Mouse (Mus musculus) fat pad, adult 2 months (tissue): ENCODE measurements around the gene Asb4.

ENCODE experiments used
- DNase-seq: peaks from one replicate; pipeline ENCODE4 v3.0.0-alpha.2; 2011; ENCODE audit warnings: low read depth, low spot score; ENCODE audit errors: extremely low read depth

Gene Asb4

DNA sequence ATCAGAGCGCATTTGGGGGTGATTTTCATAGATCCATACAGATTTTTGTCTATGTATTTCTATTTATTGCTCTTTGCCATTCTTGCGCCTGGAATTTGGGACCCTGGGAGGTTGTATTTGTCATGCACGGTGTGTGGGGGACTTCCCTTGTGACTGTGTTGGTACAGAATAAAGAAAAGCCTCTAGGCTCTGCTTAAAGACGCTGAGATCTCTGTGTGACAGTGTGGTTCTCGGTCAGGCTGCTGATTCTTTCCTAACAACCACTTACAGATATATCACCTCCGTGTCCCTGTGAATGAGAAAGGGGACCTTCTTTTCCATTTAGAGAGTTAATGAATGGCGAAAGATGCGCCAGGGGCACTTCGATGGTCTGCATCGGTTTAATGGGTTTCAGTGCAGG, 7.8 kb downstream of the Asb4 start:
- DNase-seq, result no peak

DNA sequence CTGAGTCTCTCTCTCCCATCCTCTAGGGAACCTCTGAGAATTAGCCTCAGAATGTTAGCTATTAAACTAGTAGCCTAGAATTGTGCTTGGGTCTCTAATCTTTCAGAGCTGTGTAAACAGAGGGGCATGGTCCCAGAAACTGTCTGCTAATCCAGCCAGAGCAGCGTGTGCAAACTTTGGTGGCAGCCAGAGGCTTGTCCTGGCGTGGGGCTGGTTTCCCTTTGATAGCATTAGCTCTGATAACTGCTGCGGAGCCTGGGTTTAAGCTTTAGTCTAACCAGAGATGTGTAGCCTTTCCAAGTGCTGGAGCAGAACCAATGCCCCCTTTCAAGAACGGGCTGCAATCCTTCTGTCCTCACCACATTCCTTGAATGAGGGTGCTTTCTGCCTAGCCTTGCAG, 11.8 kb downstream of the Asb4 start:
- no peak for DNase-seq

DNA sequence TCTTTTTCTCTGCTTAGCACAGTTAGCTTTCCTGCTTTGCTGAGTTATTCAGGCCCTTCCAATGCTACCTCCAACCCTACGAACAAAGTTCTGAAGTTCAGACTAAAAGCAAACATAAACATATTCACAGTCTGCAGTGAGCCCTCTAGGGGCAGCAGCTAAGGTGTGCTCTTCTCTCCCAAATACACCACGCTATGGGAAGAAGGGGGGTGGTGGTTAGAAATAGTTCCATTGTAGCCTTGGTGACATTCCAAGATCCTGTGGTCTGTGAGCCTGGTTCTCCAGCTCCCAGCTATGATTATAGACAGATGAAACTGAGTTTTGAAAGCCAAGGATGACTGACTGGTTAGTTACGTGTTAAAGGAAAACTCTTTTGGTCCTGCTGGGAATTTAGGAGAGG, 13.6 kb downstream of the Asb4 start:
- DNase-seq, result no peak

DNA sequence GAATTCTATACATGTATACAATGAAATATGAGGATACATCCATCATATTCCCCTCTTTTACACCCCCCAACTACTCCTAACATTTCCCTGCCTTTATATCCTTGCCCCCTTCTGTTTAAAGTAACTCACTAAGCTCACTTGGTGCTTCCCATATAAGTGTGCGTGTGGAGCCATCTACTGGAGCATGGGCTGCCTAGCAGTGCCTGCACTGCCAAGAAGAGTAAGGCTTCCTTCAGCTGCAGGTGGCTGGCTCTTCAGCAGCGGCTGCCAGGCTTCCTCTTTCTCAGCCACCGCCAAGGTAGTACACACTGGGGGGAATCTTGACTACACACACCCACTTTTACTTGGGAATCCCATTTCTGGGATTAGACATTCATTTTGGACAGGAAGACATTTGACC, 18.2 kb downstream of the Asb4 start:
- no peak for DNase-seq

DNA sequence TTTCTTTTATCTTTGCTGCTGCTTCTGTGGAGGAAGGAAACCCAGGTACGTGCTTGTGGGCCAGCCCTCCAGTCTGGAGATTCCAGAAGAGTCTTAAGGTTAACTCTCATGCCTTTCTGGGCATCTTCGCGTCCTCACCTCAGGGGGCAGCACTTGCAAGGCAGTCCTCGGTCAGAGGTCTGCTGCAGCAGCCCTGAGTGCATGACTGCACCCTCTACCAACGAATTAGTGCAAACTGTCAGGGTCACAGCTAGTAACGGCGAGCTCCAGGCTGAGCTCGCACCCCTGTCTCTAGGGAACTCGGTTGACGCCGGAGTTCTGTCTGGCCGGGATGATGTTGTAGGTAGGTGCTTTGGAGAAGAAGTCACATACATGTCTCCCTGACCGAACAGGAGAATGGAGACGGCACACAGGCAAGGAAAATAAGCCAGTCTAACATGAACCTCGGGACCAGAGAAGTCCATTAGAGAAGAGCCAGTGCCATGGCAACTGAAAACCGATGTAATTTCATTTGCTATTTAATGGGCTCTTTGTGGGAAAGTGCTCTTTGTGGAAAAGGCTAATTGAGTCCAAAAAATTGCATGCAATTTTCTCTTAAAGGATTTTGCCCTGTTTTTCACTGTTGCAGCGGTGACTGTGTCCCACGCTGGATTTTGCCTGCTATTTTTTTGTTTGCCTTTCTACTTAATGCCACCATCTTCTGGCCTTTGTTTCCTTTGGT, 20.1 kb downstream of the Asb4 start:
- DNase-seq, result no peak

DNA sequence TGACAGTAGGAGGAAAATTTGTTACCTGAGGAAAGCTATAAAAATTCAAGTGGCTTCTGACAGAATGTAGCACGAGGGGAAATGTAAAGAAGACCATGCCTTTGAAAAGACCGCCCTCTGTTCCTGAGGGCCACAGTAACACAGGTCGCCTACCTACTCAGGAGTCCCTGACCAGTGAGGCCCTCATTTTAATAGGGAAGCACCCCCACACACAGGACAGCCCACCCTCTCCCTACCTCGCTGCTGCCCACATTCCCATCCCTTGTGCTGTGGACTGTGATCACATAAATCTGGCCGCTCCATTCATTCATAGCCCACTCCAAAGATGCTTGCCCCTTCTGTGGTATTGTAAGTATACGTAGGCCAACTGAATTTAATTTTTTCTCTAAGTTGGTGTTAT, 20.8 kb downstream of the Asb4 start:
- DNase-seq, result no peak

DNA sequence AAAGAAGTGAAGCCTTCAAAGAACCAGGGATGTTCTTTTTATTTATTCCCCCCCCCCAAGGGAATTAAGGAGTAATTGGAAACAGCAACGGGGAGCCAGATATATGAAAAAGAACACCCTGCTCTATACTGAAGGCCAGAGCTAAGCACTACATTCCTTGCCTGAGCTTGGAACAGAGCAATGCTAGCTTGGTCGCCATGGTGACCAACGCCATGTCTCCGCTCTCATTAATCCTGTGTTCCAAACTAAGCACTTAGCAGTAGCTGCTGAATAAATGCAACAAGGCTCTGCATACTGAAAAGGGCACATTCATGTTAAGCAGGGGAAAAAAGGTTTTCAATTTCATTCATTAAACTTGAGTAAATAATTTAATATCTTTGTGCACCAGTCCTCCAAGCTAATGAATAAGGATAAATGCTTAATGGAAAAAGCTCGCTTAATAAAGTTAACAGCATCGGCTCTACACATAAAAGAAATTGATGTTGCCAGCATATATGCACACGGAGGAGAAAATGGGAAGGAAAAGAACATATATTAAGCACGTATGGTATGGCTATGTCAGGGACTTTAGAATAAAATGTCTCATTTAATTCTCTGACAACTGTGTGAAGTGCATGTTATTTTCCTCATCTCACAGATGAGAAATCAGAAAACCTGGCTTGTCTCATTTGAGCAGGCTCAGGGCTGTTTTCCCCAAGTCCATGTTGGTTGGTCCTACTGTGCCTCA, 25.4 kb downstream of the Asb4 start:
- DNase-seq, result no peak

DNA sequence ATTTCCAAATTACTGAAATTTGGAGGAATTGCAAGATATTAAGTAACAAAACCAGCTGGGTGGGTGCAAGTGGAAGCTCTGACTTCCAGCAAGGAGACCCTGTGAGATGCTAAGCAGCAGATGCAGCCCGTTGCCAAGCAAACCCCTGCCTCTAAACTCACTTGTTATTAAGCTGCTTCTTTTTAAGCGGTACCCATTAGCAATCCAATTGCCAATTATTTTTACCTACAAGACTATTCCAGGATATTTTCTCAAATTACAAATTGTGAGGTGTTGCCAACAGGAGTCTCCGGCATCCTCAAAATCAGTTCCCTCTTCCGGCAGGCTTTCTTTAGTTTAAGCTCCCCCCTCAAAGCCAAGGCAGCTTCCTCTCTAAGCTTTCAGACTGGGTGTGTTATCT, 26.5 kb downstream of the Asb4 start:
- DNase-seq, result no peak

DNA sequence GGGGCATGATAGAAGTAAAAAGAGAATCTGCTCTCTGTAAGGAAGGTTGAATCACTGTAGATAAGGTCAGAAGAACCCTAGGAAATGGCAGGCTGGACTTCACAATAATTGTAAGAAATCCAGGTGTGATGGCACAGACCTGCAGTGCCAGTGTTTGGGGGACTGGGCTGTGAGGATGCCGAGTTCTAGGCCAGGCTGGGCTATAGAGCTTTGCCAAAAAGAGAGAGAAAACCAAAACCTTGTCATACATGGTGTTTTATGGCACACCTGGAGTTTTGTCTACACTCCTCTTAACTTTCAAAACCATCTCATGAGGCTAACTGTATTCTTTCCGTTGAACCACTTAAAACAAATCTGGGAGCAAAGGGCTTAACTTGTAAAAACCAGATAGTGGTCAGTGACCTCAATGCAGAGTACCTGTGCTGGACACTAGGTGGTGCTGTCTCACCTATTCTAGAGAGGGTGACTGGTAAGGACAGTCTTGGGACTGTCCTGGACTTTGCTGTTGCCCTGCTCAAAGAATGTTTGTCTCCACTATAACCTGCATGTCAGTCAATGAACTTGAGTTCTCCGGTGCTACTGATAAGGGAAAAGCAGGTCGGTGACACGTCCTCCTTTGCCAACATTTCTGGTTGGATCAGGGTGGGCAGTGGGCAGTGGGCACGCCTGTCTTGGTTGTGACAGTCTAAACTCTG, 27.7 kb downstream of the Asb4 start:
- DNase-seq, result no peak

DNA sequence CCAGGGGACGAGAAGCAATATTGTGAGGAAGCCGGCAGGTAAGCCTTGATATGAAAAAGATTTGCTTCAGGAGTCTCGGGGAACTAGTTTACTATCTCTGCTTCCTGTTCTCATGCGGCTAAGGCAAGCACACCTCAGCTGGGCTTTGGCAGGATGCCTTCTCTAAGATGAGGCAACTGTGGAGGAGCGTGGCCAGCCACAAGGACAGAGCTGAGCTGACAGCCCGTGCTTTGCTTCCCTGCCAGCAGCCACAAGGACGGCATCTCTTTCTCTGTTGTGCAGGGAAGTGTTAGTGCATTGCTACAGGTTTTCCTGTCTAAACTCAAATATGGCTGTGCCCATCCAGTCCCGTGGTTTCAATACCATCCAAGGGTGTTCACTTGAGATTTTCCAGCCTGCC, 30.1 kb downstream of the Asb4 start:
- peak; percentile 31 for DNase-seq

DNA sequence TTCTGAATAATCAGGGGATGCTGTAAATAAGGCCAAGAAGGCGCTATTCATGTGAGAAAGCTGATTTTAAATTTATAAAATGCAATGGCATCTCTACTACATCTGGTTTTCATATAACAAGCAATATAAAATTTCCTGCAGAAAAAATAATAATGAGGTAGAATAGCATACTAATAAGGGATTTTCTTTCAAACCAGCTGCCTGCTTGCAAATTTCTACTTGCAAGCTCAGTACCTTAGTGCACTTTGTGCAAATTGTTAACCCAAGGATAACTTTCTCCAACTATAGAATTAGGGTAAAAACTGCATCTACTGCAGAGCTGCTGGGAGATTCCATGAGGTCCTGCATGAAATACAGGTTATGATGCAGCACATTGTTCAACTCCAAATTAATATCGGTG, 38.3 kb downstream of the Asb4 start:
- no peak for DNase-seq

DNA sequence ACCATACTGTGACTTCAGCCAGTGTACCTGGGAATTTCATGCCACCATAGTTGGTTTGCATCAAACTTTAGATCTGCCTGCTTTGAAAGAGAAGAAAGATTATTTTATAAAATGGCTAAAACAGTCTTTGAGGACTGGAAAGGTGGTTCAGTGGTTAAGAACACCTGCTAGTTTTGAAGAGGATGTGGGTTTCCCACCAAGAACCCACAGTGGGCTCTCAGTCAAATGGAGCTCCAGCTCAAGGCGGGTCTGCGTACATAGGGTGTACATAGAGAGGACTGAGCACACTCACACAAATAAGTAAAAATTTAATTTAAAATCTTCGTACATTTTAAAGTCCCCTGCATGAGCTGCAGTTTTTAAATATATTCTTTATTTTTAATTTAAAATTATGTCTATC, 39.2 kb downstream of the Asb4 start:
- no peak for DNase-seq

DNA sequence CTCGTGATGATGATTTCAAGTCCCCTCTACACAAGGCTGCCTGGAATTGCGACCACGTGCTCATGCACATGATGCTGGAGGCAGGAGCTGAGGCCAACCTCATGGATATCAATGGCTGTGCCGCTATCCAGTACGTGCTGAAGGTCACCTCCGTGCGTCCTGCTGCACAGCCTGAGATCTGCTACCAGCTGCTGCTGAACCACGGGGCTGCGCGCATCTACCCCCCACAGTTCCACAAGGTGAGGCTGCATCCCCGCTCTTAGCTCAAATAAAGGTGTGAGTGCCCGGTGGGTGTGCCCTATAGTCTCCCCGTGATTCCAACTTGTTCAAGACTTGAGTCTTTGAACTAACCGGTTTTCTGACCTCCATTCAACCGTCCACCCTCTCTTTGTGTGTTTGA, 40.4 kb downstream of the Asb4 start:
- DNase-seq, result no peak

DNA sequence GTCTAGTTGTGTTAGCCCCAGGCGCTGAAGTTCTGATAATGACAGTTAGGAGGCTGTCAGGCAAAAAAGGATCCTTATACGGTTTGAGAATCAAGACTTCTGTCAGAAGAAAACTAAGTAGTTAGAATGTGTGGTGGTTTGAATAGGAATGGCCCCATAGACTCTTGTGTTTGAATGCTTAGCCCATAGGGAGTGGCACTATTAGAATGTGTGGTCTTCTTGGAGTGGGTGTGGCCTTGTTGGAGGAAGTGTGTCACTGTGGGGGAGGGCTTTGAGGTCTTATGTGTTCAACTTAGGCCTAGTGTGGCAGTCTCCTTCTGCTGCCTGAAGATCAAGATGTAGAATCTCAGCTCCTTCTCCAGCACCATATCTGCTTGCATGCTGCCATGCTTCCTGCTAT, 43.8 kb downstream of the Asb4 start:
- no peak for DNase-seq

DNA sequence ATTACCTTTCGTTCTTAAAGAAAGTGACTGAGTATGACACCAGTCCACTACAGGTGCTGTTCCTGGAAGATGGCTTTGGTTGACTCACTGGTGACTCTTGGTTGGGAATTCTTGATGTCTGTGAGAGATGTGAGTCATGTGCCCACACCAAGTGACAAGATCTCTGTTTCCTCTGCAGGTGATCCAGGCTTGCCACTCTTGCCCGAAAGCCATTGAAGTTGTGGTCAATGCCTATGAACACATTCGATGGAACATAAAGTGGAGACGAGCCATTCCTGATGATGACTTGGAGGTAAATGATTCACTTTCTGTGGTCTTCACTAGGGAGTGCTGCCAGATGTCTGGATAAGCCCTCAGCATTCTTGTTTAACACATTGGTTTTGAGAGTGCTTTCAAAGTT, 46.4 kb downstream of the Asb4 start:
- no peak for DNase-seq

DNA sequence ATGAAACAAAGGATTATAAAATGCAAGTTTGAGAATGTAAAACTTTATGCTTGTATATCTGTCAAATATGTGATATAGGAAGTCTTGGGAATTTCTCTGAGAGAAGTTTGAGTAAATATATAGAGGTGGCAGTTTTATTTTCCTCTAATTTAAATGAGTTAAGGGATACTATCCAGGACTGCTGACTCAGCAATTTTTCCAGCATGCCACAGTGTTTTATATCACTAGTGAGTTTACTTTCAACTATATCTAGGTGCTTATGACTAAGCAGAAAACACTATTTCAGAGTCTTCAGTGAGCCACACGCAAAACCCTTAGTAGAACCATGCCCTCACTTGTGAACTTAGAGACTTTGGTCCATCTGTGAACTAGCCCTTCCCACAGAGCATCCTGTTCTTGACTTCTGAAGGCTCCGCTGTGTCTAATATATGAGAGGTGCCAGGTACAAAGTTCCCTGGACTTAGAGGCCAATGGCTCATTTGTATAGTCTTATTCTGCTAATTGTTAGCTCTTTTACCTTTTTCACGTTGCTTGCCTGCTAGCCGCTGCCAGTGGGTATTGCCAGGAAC, 46.9 kb downstream of the Asb4 start:
- no peak for DNase-seq

DNA sequence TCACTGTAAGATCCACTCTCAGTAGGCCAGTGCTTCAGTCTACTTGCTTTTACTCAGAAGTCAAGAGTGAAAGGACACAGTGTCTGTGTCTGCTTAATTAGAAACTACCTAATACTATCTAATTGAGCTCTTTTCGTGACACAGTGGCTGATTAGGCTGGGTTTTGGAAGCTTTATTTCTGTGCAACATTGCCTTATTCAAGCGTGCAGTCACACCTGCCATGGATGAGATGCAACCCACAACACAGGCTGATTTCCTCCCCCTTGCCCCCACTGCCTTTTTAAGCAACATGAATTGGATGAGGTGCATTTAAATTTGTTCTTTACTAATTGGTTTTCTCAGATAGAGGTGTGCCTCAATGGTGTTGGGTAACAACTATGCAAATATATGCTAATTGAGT, 50.7 kb downstream of the Asb4 start:
- DNase-seq, result no peak

DNA sequence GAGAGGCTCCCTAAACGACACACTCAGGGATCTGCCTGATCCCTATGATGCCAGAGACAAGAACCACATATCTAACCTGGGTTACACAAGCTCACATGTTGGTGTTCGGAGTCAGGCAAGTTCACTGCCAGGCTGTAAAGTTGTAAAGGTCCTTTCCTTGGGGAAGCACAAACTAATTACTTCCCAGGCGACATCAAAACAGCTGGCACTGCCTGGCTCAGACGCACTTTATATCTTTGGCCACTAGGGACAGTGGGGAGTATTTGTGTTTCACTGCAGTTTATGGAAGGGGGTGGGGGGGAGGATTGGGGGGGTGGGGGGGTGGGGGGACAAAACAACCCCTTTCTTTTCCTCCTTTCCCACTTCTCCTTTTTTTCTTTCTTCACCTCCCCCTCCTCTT, 54.6 kb downstream of the Asb4 start:
- DNase-seq, result no peak

DNA sequence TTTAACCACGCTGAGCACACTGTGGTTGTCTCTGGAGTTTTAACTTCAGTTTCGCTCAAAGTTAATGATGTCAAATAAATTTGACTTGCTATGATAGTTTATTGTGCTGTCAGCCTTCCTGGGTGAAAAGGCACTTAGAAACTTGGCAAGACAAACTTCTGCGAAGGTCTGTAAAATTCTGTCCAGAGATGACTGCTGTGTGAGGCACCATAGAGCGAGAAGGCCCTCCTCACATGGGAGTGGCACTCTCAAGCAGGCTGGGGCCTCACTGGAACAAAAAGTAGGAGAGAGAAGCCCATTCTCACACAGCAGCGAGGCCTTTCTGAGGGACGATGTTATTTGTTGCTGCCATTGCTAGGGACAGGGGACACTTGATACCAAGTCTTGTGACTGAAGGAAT, 58.0 kb downstream of the Asb4 start:
- DNase-seq, result no peak

DNA sequence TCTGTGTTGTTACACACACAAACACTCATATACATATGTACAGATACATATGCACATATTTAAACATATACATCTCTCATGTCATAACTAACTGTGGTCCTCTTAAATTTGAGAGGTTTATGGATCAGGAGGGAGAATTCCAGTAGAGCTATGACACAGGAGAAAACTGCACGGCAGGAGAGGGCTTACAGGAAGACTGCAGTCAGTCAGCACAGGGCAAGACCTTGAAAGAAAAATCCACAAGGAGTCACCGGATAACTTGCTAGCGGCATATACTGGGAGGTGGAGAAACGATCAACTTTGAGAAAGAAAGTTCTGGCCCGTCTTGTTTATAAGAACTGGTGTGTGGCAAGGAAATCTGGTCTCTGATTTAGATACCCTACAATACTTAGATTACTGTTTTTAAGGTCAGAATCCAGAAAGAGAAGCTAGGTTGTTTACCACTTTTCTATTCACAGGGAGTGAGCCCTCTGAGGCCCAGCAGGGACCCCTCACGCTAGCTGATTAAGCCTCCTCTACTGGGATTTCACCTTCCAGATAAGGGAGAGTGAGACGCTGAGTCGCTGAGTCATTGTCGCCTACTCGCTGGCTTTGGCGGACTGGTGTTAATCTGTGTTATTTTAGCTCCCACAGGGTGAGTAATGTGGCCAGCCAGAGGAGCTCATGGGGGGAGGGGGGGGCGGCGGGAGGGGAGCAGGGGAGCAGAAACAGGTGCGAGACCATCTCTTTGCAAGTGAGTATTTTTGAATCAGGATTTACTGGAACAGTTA, 59.3 kb downstream of the Asb4 start:
- no peak for DNase-seq
